Mouse (Mus musculus) CH12.LX (cell line): Measurements from ENCODE around the gene Plvap.

Experiments used
- CHD1 ChIP-seq: IDR thresholded peaks from 2 replicates; pipeline ENCODE4 v1.6.1; 2012; ENCODE audit warnings: low read depth, low read length, improper control_type of control experiment, inconsistent platforms
- CTCF ChIP-seq, 2 experiments: IDR thresholded peaks in 1 of 2; conservative IDR thresholded peaks in 1 of 2; 2 replicates each; pipeline ENCODE4 v1.5.1; 2011 to 2012; ENCODE audit warnings: low read depth in 2 of 2, low read length in 2 of 2, improper control_type of control experiment in 1 of 2, inconsistent platforms in 1 of 2, mild to moderate bottlenecking in 1 of 2, moderate library complexity in 1 of 2
- GABPA ChIP-seq: IDR thresholded peaks from 2 replicates; pipeline ENCODE4 v1.6.1; 2012; ENCODE audit warnings: low read depth, low read length, improper control_type of control experiment, inconsistent platforms; ENCODE audit not compliant: insufficient replicate concordance
- HCFC1 ChIP-seq: IDR thresholded peaks from 2 replicates; pipeline ENCODE4 v1.6.1; 2012; ENCODE audit warnings: low read depth, mild to moderate bottlenecking, inconsistent platforms, low read length, improper control_type of control experiment
- KAT2A ChIP-seq: IDR thresholded peaks from 2 replicates; pipeline ENCODE4 v1.6.1; 2012; ENCODE audit warnings: low read length, improper control_type of control experiment, inconsistent platforms; ENCODE audit not compliant: insufficient replicate concordance
- MAFK ChIP-seq: IDR thresholded peaks from 2 replicates; pipeline ENCODE4 v1.6.1; 2011; ENCODE audit warnings: low read length, improper control_type of control experiment; ENCODE audit not compliant: insufficient replicate concordance
- POLR2A ChIP-seq: IDR thresholded peaks from 2 replicates; pipeline ENCODE4 v1.6.1; 2011; ENCODE audit warnings: low read depth, mild to moderate bottlenecking, improper control_type of control experiment, low read length
- RAD21 ChIP-seq: IDR thresholded peaks from 2 replicates; pipeline ENCODE4 v1.6.1; 2011; ENCODE audit warnings: low read depth, mild to moderate bottlenecking, low read length, improper control_type of control experiment, moderate library complexity
- TCF12 ChIP-seq: IDR thresholded peaks from 2 replicates; pipeline ENCODE4 v1.6.1; 2014; ENCODE audit warnings: low read depth, mild to moderate bottlenecking, inconsistent platforms, low read length, improper control_type of control experiment
- ZNF384 ChIP-seq: IDR thresholded peaks from 2 replicates; pipeline ENCODE4 v1.6.1; 2012; ENCODE audit warnings: low read depth, low read length, improper control_type of control experiment, inconsistent platforms

GRCm38 (mm10) chr8:71525226-71526050 is 13.9 kb upstream of the Plvap start, which contains the start of gene Ccdc194:
- TF ChIP-seq CTCF (conservative IDR thresholded peaks at IDR 0.05 in 1 of 2, IDR thresholded peaks at IDR 0.05 in 1 of 2; ENCODE audit: low read depth in 2 of 2, low read length in 2 of 2) (no peak), GABPA (no peak), ZNF384 (no peak), CHD1 (no peak), RAD21 (no peak), POLR2A (no peak), TCF12 (no peak), MAFK (no peak), KAT2A (no peak), HCFC1 (no peak)
